Comparison of ENCODE assay signal across 16 mouse cellular contexts in the genomic region with DNA sequence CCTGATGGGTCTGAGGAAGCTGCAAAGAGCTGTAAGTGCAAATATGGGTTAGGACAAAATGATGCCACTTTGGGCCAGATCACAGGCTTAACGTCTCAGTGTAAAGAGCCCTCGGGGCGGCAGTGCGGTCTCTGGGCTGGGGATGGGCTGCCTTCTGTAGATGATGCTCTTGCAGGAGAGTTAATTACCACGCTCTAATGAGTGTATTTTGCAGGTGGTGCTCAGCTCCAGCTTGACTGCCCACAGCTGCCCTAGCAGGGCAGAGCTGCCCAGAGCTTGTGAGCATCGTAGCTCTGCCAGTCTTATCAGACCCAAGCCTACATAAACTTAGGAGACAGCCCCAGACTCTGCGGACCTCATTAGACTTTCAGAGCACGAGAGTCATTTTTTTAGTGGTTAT.
"Had no signal": no experiment of that assay in that cellular context is flagged by ENCODE, and none has a peak within 500 bp of the region (broad histone marks: within the 10 kb centered on the region; RNA-seq: fewer than 3 reads in every experiment).

No protein-coding gene starts in this region.

- H3K4me2 ChIP-seq: limb, embryonic 12.5 days; liver, embryonic 13.5 days; lung, embryonic 15.5 days; neural tube, embryonic 12.5 days had no signal

- H3K4me1 ChIP-seq: liver, embryonic 13.5 days; lung, embryonic 15.5 days; megakaryocyte, embryonic 14.5 days had no signal

- H3K36me3 ChIP-seq: limb, embryonic 12.5 days; liver, embryonic 13.5 days; lung, embryonic 15.5 days; neural tube, embryonic 12.5 days had no signal

- H3K27ac ChIP-seq: limb, embryonic 12.5 days; liver, embryonic 13.5 days; lung, embryonic 15.5 days; macrophage; neural tube, embryonic 12.5 days had no signal

- DNase-seq: kidney, adult 11 months; kidney, postnatal 10 days; kidney, postnatal 4 days; liver; liver, embryonic 13.5 days; liver, postnatal 0 days; lung, postnatal 14 days; right cerebral cortex, adult 18-20 months; right cerebral cortex, postnatal 25 days; thymus, postnatal 36 days had no signal

- H3K9ac ChIP-seq: limb, embryonic 12.5 days; liver, embryonic 13.5 days; liver, postnatal 0 days; lung, embryonic 15.5 days; neural tube, embryonic 12.5 days had no signal

- ATAC-seq: liver, postnatal 0 days had no signal

- H3K4me3 ChIP-seq: limb, embryonic 12.5 days; liver, embryonic 13.5 days; lung, embryonic 15.5 days; myocyte; neural tube, embryonic 12.5 days had no signal

- H3K27me3 ChIP-seq: limb, embryonic 12.5 days; liver, embryonic 13.5 days; lung, embryonic 15.5 days; megakaryocyte, embryonic 14.5 days; neural tube, embryonic 12.5 days had no signal

- H3K9me3 ChIP-seq: limb, embryonic 12.5 days; lung, embryonic 15.5 days; neural tube, embryonic 12.5 days had no signal
